Mouse (Mus musculus): ENCODE data around the gene H2bfm.
"Not testable (repeated sequence)": the region's sequence is repeated elsewhere in the genome, so short reads cannot be mapped to it uniquely, and the experiment has no call there.

The H2bfm gene

GRCm38 (mm10) chrX:136927031-136927430 is at the start of gene H2bfm:
H2bfm (plus strand) TSS chrX:136927325.
- no peak for DNase-seq (ENCODE audit: low read depth, low spot score)

GRCm38 (mm10) chrX:136895757-136896156 is 31.4 kb upstream of the H2bfm start:
- peak; percentile 1 for DNase-seq (ENCODE audit: low read depth, low spot score)

- no peak for DNase-seq (ENCODE audit: low read depth, low spot score)
Observed at GRCm38 (mm10) chrX:136904369-136904768, 22.8 kb upstream of the H2bfm start.

GRCm38 (mm10) chrX:136925863-136926262 is 1.3 kb upstream of the H2bfm start:
- DNase-seq (ENCODE audit: low read depth, low spot score) = no peak

- no peak for DNase-seq (ENCODE audit: low read depth, low spot score)
Observed at GRCm38 (mm10) chrX:136937985-136938384, 10.9 kb downstream of the H2bfm start.

GRCm38 (mm10) chrX:136957583-136958279 is 30.6 kb downstream of the H2bfm start:
- peak; percentile 61 for DNase-seq (ENCODE audit: low read depth, low spot score)

- not testable (repeated sequence) for DNase-seq (ENCODE audit: low read depth, low spot score)
Observed at GRCm38 (mm10) chrX:136958300-136958699, 31.2 kb downstream of the H2bfm start.

- no peak for DNase-seq (ENCODE audit: low read depth, low spot score)
Observed at GRCm38 (mm10) chrX:136959688-136960087, 32.6 kb downstream of the H2bfm start.

GRCm38 (mm10) chrX:136975397-136975796 is 48.3 kb downstream of the H2bfm start, which contains the start of gene Tmsb15b2:
Tmsb15b2 (minus strand) TSS chrX:136975497.
- DNase-seq (ENCODE audit: low read depth, low spot score) = not testable (repeated sequence)

GRCm38 (mm10) chrX:136976424-136977084 is 49.4 kb downstream of the H2bfm start, which contains the start of the genes Tmsb15l and Tmsb15b1:
Tmsb15l (minus strand) TSS chrX:136976869.
Tmsb15b1 (minus strand) TSS chrX:136976874.
- DNase-seq (ENCODE audit: low read depth, low spot score) = peak; percentile 73
